In the genomic region with DNA sequence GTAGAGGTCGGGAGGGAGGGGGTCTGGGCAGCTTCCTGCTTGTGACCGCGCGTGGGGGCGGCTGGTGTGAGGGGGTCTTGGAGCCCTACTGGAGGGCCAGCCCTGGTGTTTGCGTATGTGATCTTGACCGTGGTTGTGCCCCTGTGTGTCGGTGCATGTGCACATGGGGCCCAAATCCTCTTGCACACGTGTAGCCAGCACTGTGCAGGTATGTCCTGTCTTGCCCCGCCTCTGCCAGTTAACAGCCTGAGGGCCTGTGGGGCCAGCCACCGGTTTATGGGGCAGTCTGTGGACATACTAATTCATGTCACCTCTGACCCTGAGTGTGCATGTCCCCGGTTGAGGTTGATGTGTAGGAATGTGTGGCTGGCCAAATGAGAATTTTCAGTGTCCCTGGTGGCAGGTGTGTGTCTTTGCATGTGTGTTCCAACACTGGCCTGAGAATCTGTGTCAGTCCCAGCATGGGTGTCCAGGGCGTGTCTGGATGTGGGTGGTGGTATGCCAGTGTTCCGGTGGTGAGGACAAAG, we compare ENCODE assay signal across 8 mouse cellular contexts. TPM values are rescaled to one million over a fixed set of nuclear protein-coding genes. Genes with fewer than 3 reads are reported as not detected.
DNase-seq lines count a peak whose midpoint lies in the region; ATAC-seq and TF ChIP-seq lines count a peak whose summit lies in the region.

No protein-coding gene starts in this region.

- H3K27me3 ChIP-seq in heart, embryonic 11.5 days (ENCODE audit: control insufficient read depth, insufficient read depth, low read length), result peaks cover 9% of the 10 kb centered on the region; the same call in 1 of the 2 replicates
- H3K27me3 ChIP-seq in hindbrain, embryonic 12.5 days, result no peaks in the 10 kb centered on the region
- peaks cover 22% of the 10 kb centered on the region for H3K27me3 ChIP-seq in liver, embryonic 16.5 days (ENCODE audit: control insufficient read depth, insufficient read depth, low read depth, low read length)
- H3K27me3 ChIP-seq in stomach, postnatal 0 days (ENCODE audit: control insufficient read depth, insufficient read depth, low read length), result no peaks in the 10 kb centered on the region

- no peaks in the 10 kb centered on the region for H3K36me3 ChIP-seq in heart, embryonic 11.5 days (ENCODE audit: control insufficient read depth, insufficient read depth, low read length)
- no peaks in the 10 kb centered on the region for H3K36me3 ChIP-seq in hindbrain, embryonic 12.5 days
- H3K36me3 ChIP-seq in liver, embryonic 16.5 days (ENCODE audit: control insufficient read depth, insufficient read depth), result no peaks in the 10 kb centered on the region
- no peaks in the 10 kb centered on the region for H3K36me3 ChIP-seq in stomach, postnatal 0 days (ENCODE audit: control insufficient read depth, insufficient read depth, low read length)

- WGBS in heart, embryonic 11.5 days (ENCODE audit: insufficient replicate concordance), result 20% methylated on average over 9 of the region's 14 CpGs
- WGBS in hindbrain, embryonic 12.5 days, result 10% methylated on average over 11 of the region's 14 CpGs
- 13% methylated on average over 13 of the region's 14 CpGs for WGBS in liver, embryonic 16.5 days (ENCODE audit: insufficient replicate concordance)
- WGBS in stomach, postnatal 0 days, result 13% methylated on average over 13 of the region's 14 CpGs

- peak; percentile 13 for ATAC-seq in heart, embryonic 11.5 days (replicated peaks; ENCODE audit: insufficient number of reproducible peaks, low FRiP score, low TSS enrichment)
- ATAC-seq in hindbrain, embryonic 12.5 days (ENCODE audit: low FRiP score), result no peak
- no peak for ATAC-seq in liver, embryonic 16.5 days (ENCODE audit: low read depth)
- ATAC-seq in stomach, postnatal 0 days (ENCODE audit: low FRiP score, low TSS enrichment), result peak; percentile 21

- H3K4me2 ChIP-seq in heart, embryonic 11.5 days, result peak overlapping the region; percentile 100
- peak overlapping the region; percentile 99 for H3K4me2 ChIP-seq in hindbrain, embryonic 12.5 days (replicated peaks)
- peak overlapping the region; percentile 100 for H3K4me2 ChIP-seq in liver, embryonic 16.5 days (ENCODE audit: low read depth, low read length)
- H3K4me2 ChIP-seq in stomach, postnatal 0 days (replicated peaks; ENCODE audit: low read depth), result peak overlapping the region; percentile 100

- H3K4me3 ChIP-seq in heart, embryonic 11.5 days (ENCODE audit: low read depth, low read length), result peak overlapping the region; percentile 84
- peak overlapping the region; percentile 87 for H3K4me3 ChIP-seq in hindbrain, embryonic 12.5 days
- peak overlapping the region; percentile 69 for H3K4me3 ChIP-seq in liver, embryonic 16.5 days (ENCODE audit: low read depth, low read length)
- peak overlapping the region; percentile 59 for H3K4me3 ChIP-seq in stomach, postnatal 0 days (ENCODE audit: low read depth, low read length)

- no peak for TF ChIP-seq EP300 in stomach, postnatal 0 days (optimal IDR thresholded peaks at IDR 0.05)

- intact Hi-C loops in left cerebral cortex, postnatal 4 days (cut with DNase I), result no loop called here

- H3K27ac ChIP-seq in heart, embryonic 11.5 days (ENCODE audit: low read depth, low read length), result peak overlapping the region; percentile 62
- peak overlapping the region; percentile 95 for H3K27ac ChIP-seq in hindbrain, embryonic 12.5 days
- H3K27ac ChIP-seq in liver, embryonic 16.5 days (ENCODE audit: low read length), result no peak overlapping the region
- H3K27ac ChIP-seq in stomach, postnatal 0 days (replicated peaks), result no peak overlapping the region

- H3K9ac ChIP-seq in heart, embryonic 11.5 days (ENCODE audit: low read depth, low read length), result peak overlapping the region; percentile 83
- H3K9ac ChIP-seq in hindbrain, embryonic 12.5 days, result peak overlapping the region; percentile 97
- H3K9ac ChIP-seq in liver, embryonic 16.5 days (ENCODE audit: low read depth, low read length), result peak overlapping the region; percentile 69; the same call in 1 of the 2 replicates
- H3K9ac ChIP-seq in stomach, postnatal 0 days (ENCODE audit: low read length), result peak overlapping the region; percentile 67; the same call in 1 of the 2 replicates

- peaks cover 57% of the 10 kb centered on the region for H3K4me1 ChIP-seq in heart, embryonic 11.5 days (ENCODE audit: control insufficient read depth, insufficient read depth, low read length)
- H3K4me1 ChIP-seq in hindbrain, embryonic 12.5 days, result peaks cover 83% of the 10 kb centered on the region
- H3K4me1 ChIP-seq in liver, embryonic 16.5 days (ENCODE audit: control insufficient read depth, low read depth, low read length), result peaks cover 52% of the 10 kb centered on the region
- peaks cover 4% of the 10 kb centered on the region for H3K4me1 ChIP-seq in stomach, postnatal 0 days (replicated peaks; ENCODE audit: control insufficient read depth, insufficient read depth)

- no peak for DNase-seq in heart, adult 8-10 months (ENCODE audit: low spot score)
- peak; percentile 46 for DNase-seq in CD4-positive, CD25-positive, alpha-beta regulatory T cell, adult 2 months (ENCODE audit: low read depth, low spot score)
- DNase-seq in embryo, embryonic 11 days, result peak; percentile 58
- DNase-seq in stomach, postnatal 0 days (ENCODE audit: low spot score), result no peak
- no peak for DNase-seq in left cerebral cortex, postnatal 4 days

- no peaks in the 10 kb centered on the region for H3K9me3 ChIP-seq in heart, embryonic 11.5 days (replicated peaks; ENCODE audit: control insufficient read depth, low read length)
- no peaks in the 10 kb centered on the region for H3K9me3 ChIP-seq in hindbrain, embryonic 12.5 days (replicated peaks)
- no peaks in the 10 kb centered on the region for H3K9me3 ChIP-seq in liver, embryonic 16.5 days (replicated peaks; ENCODE audit: control insufficient read depth, low read length)
- no peaks in the 10 kb centered on the region for H3K9me3 ChIP-seq in stomach, postnatal 0 days (ENCODE audit: control insufficient read depth, low read length)

- TF ChIP-seq CTCF in stomach, postnatal 0 days (IDR thresholded peaks at IDR 0.05; ENCODE audit: low read depth), result peak; percentile 56

RNA-seq across cellular contexts. Expression of a gene that starts 8.1 kb away (rescaled TPM):
- 2.9 and 3.7 TPM in 2 replicates for polyA plus RNA-seq in heart, embryonic 11.5 days (2014; fragmentation: Nextera tagmentation; extraction: Ambion mirVana)
- 1 to 10 TPM; 3.6 to 5.2 (median 4.7) TPM for total RNA-seq in heart, adult 8-10 months (2022)
- 4.2 and 4.4 TPM in 2 replicates for polyA plus RNA-seq in hindbrain, embryonic 12.5 days (2016; fragmentation: Nextera tagmentation; extraction: Ambion mirVana)
- 0.21 and 0.33 TPM in 2 replicates for polyA plus RNA-seq in liver, embryonic 16.5 days (2015; fragmentation: Nextera tagmentation; extraction: Ambion mirVana)
- 0.61 and 0.70 TPM in 2 replicates for polyA plus RNA-seq in stomach, postnatal 0 days (2015; fragmentation: Nextera tagmentation; extraction: Ambion mirVana)
- total RNA-seq in left cerebral cortex, postnatal 4 days (2021), result 100 to 1,000 TPM; 350 to 366 TPM

RNA-seq across cellular contexts. Expression of a gene that starts 9.7 kb away (rescaled TPM):
- polyA plus RNA-seq in heart, embryonic 11.5 days (2014; fragmentation: Nextera tagmentation; extraction: Ambion mirVana), result 134 and 145 TPM in 2 replicates
- total RNA-seq in heart, adult 8-10 months (2022), result 10 to 100 TPM; 91.9 to 98.0 (median 95.8) TPM
- 131 and 149 TPM in 2 replicates for polyA plus RNA-seq in hindbrain, embryonic 12.5 days (2016; fragmentation: Nextera tagmentation; extraction: Ambion mirVana)
- 73.9 and 80.2 TPM in 2 replicates for polyA plus RNA-seq in liver, embryonic 16.5 days (2015; fragmentation: Nextera tagmentation; extraction: Ambion mirVana)
- 157 and 163 TPM in 2 replicates for polyA plus RNA-seq in stomach, postnatal 0 days (2015; fragmentation: Nextera tagmentation; extraction: Ambion mirVana)
- 10 to 100 TPM; 78.8 TPM for total RNA-seq in left cerebral cortex, postnatal 4 days (2021)

RNA-seq across cellular contexts. Expression of a gene that starts 16.3 kb away (rescaled TPM):
- 5.7 and 5.9 TPM in 2 replicates for polyA plus RNA-seq in heart, embryonic 11.5 days (2014; fragmentation: Nextera tagmentation; extraction: Ambion mirVana)
- 10 to 100 TPM; 15.4 to 20.7 (median 16.1) TPM for total RNA-seq in heart, adult 8-10 months (2022)
- polyA plus RNA-seq in hindbrain, embryonic 12.5 days (2016; fragmentation: Nextera tagmentation; extraction: Ambion mirVana), result 14.6 and 15.7 TPM in 2 replicates
- 2.1 and 2.6 TPM in 2 replicates for polyA plus RNA-seq in liver, embryonic 16.5 days (2015; fragmentation: Nextera tagmentation; extraction: Ambion mirVana)
- polyA plus RNA-seq in stomach, postnatal 0 days (2015; fragmentation: Nextera tagmentation; extraction: Ambion mirVana), result 4.7 and 5.8 TPM in 2 replicates
- 10 to 100 TPM; 30.5 to 33.6 TPM for total RNA-seq in left cerebral cortex, postnatal 4 days (2021)

RNA-seq across cellular contexts. Expression of a gene that starts 23.9 kb away (rescaled TPM):
- polyA plus RNA-seq in heart, embryonic 11.5 days (2014; fragmentation: Nextera tagmentation; extraction: Ambion mirVana), result 6.8 and 7.9 TPM in 2 replicates
- 1 to 10 TPM in 3 of 4 experiments, not detected in 1; 1.5 to 3.4 (median 2.2) TPM for total RNA-seq in heart, adult 8-10 months (2022)
- polyA plus RNA-seq in hindbrain, embryonic 12.5 days (2016; fragmentation: Nextera tagmentation; extraction: Ambion mirVana), result 19.4 and 19.7 TPM in 2 replicates
- polyA plus RNA-seq in liver, embryonic 16.5 days (2015; fragmentation: Nextera tagmentation; extraction: Ambion mirVana), result 5.0 and 5.5 TPM in 2 replicates
- 6.9 and 7.8 TPM in 2 replicates for polyA plus RNA-seq in stomach, postnatal 0 days (2015; fragmentation: Nextera tagmentation; extraction: Ambion mirVana)
- total RNA-seq in left cerebral cortex, postnatal 4 days (2021), result 10 to 100 TPM; 17.0 to 18.1 TPM

RNA-seq across cellular contexts. Expression of a gene that starts 32.2 kb away (rescaled TPM):
- polyA plus RNA-seq in heart, embryonic 11.5 days (2014; fragmentation: Nextera tagmentation; extraction: Ambion mirVana), result 6.3 and 6.9 TPM in 2 replicates
- total RNA-seq in heart, adult 8-10 months (2022), result under 1 TPM; 0.29 to 0.81 (median 0.48) TPM
- 5.4 and 5.5 TPM in 2 replicates for polyA plus RNA-seq in hindbrain, embryonic 12.5 days (2016; fragmentation: Nextera tagmentation; extraction: Ambion mirVana)
- polyA plus RNA-seq in liver, embryonic 16.5 days (2015; fragmentation: Nextera tagmentation; extraction: Ambion mirVana), result 4.6 and 5.3 TPM in 2 replicates
- polyA plus RNA-seq in stomach, postnatal 0 days (2015; fragmentation: Nextera tagmentation; extraction: Ambion mirVana), result 1.5 and 1.6 TPM in 2 replicates
- 1 to 10 TPM; 4.8 to 6.0 TPM for total RNA-seq in left cerebral cortex, postnatal 4 days (2021)

Comparison
In these comparisons a context has a peak if more than half of its experiments do, and no peak if none do; other contexts are left out.
1. ATAC-seq: peak in heart, embryonic 11.5 days (single experiment) and stomach, postnatal 0 days (single experiment); none in hindbrain, embryonic 12.5 days (single experiment) and liver, embryonic 16.5 days (single experiment).
2. H3K27ac ChIP-seq: peak in heart, embryonic 11.5 days (single experiment) and hindbrain, embryonic 12.5 days (single experiment); none in liver, embryonic 16.5 days (single experiment) and stomach, postnatal 0 days (single experiment).
3. DNase-seq: peak in CD4-positive, CD25-positive, alpha-beta regulatory T cell, adult 2 months (single experiment) and embryo, embryonic 11 days (single experiment); none in heart, adult 8-10 months (single experiment), stomach, postnatal 0 days (single experiment) and left cerebral cortex, postnatal 4 days (single experiment).
4. Peak in every context shown above with its lines, with median percentiles within 50 percentile points of each other: H3K4me2 ChIP-seq, H3K4me3 ChIP-seq and H3K9ac ChIP-seq.